Mouse (Mus musculus) kidney, adult 2 months (tissue): ENCODE results near the gene Dhh. TPM values are rescaled to one million over a fixed set of nuclear protein-coding genes. Genes with fewer than 3 reads are reported as not detected.
A peak's percentile ranks its signal among the peaks of the same experiment; 100 is the strongest.

Experiments used
- DNase-seq: peaks from one replicate; pipeline ENCODE4 v3.0.0; 2021
- H3K27ac ChIP-seq: fragments of 200-500 bp; 2 replicates; pipeline ENCODE4 v1.5.1; 2012; ENCODE audit warnings: low read depth, low read length, control low read depth, inconsistent platforms; ENCODE audit not compliant: insufficient read depth
- H3K27me3 ChIP-seq: fragments of 200-500 bp; replicated peaks from 2 replicates; pipeline ENCODE4 v1.6.1; 2012; ENCODE audit warnings: mild to moderate bottlenecking, moderate library complexity, low read length, inconsistent platforms; ENCODE audit not compliant: control insufficient read depth, insufficient read depth
- H3K36me3 ChIP-seq: fragments of 200-500 bp; 2 replicates; pipeline ENCODE4 v1.6.1; 2012; ENCODE audit warnings: mild to moderate bottlenecking, moderate library complexity, low read length, inconsistent platforms; ENCODE audit not compliant: control insufficient read depth, insufficient read depth
- H3K4me1 ChIP-seq: fragments of 200-500 bp; 2 replicates; pipeline ENCODE4 v1.6.1; 2011; ENCODE audit warnings: low read length; ENCODE audit not compliant: control insufficient read depth, insufficient read depth
- H3K4me3 ChIP-seq: fragments of 200-500 bp; 2 replicates; pipeline ENCODE4 v1.5.1; 2011; ENCODE audit warnings: mild to moderate bottlenecking, low read depth, low read length, control low read depth; ENCODE audit not compliant: insufficient read depth
- CTCF ChIP-seq: fragments of 200-500 bp; conservative IDR thresholded peaks from 2 replicates; pipeline ENCODE4 v1.5.1; 2011; ENCODE audit warnings: low read depth, mild to moderate bottlenecking, control low read depth, low read length, moderate library complexity, mixed read lengths; ENCODE audit not compliant: insufficient read depth, insufficient read length
- POLR2A ChIP-seq: fragments of 200-500 bp; IDR thresholded peaks from one replicate; pipeline ENCODE4 v1.6.1; 2011; ENCODE audit warnings: low read depth, low read length, control low read depth
- WGBS: fragments of 180-500 bp; shearing (Covaris S2); methylation state at CpG from one replicate; pipeline ENCODE4 v1.1.7; 2018; 5-methylcytosine and 5-hydroxymethylcytosine counted together
- polyA plus RNA-seq: library from polyadenylated mRNA; depleted of rRNA; stranded (reverse); fragments of >200 nt; gene quantifications from 2 replicates; pipeline ENCODE4 v1.2.3, GENCODE M21; 2012

Dhh gene
- polyA plus RNA-seq, 1 experiment: 1.2 TPM

- Histone ChIP-seq H3K27me3 (no peaks in the 10 kb centered on the region), H3K4me1 (no peaks in the 10 kb centered on the region; the same call in 1 of the 2 replicates), H3K4me3 (no peak overlapping the region), H3K36me3 (no peaks in the 10 kb centered on the region), H3K27ac (no peak overlapping the region)
- TF ChIP-seq CTCF: no peak
- TF ChIP-seq POLR2A: no peak
- DNase-seq: no peak
- WGBS: 74% methylated on average over 8 of the region's 8 CpGs
Observed at GRCm38 (mm10) chr15:98886667-98887387, 11.5 kb downstream of the Dhh start.

- TF ChIP-seq CTCF: no peak
- TF ChIP-seq POLR2A: no peak
- H3K27me3 ChIP-seq: no peaks in the 10 kb centered on the region
- H3K27ac ChIP-seq: peak overlapping the region; percentile 94
- H3K4me3 ChIP-seq: no peak overlapping the region
- peaks cover 9% of the 10 kb centered on the region; the same call in 1 of the 2 replicates for H3K4me1 ChIP-seq
- 50% methylated on average over 1 of the region's 1 CpGs for WGBS
- no peaks in the 10 kb centered on the region for H3K36me3 ChIP-seq
- peak; percentile 57 for DNase-seq
Observed at GRCm38 (mm10) chr15:98884106-98884505, 14.2 kb downstream of the Dhh start.

- Histone ChIP-seq H3K4me3 (no peak overlapping the region), H3K27ac (peak overlapping the region; percentile 94), H3K27me3 (no peaks in the 10 kb centered on the region), H3K36me3 (no peaks in the 10 kb centered on the region), H3K4me1 (peaks cover 9% of the 10 kb centered on the region; the same call in 1 of the 2 replicates)
- no peak for TF ChIP-seq POLR2A
- TF ChIP-seq CTCF: no peak
- DNase-seq: peak; percentile 93
Observed at GRCm38 (mm10) chr15:98883661-98884060, 14.7 kb downstream of the Dhh start.

GRCm38 (mm10) chr15:98881656-98882008 lies 16.7 kb downstream of the Dhh start:
- H3K4me3 ChIP-seq: no peak overlapping the region

GRCm38 (mm10) chr15:98880978-98881655 lies 17.2 kb downstream of the Dhh start:
- Histone ChIP-seq H3K4me3 (peak overlapping the region; percentile 73), H3K4me1 (peaks cover 9% of the 10 kb centered on the region; the same call in 1 of the 2 replicates), H3K27ac (peak overlapping the region; percentile 72), H3K36me3 (no peaks in the 10 kb centered on the region), H3K27me3 (no peaks in the 10 kb centered on the region)
- no peak for TF ChIP-seq CTCF
- TF ChIP-seq POLR2A: no peak
- under 1% methylated on average over 48 of the region's 48 CpGs for WGBS
- peak; percentile 98 for DNase-seq

More at GRCm38 (mm10) chr15:98881656-98882008, 16.7 kb downstream of the Dhh start:
- Histone ChIP-seq H3K27ac (no peak overlapping the region), H3K36me3 (no peaks in the 10 kb centered on the region), H3K4me1 (peaks cover 9% of the 10 kb centered on the region; the same call in 1 of the 2 replicates), H3K27me3 (no peaks in the 10 kb centered on the region)
- DNase-seq: no peak
- no peak for TF ChIP-seq POLR2A
- TF ChIP-seq CTCF: no peak
- WGBS: 27% methylated on average over 5 of the region's 5 CpGs

GRCm38 (mm10) chr15:98877331-98877730 lies 21.0 kb downstream of the Dhh start:
- DNase-seq: peak; percentile 83
- WGBS: 16% methylated on average over 3 of the region's 3 CpGs
- H3K4me3 ChIP-seq: no peak overlapping the region
- H3K27me3 ChIP-seq: no peaks in the 10 kb centered on the region
- no peak for TF ChIP-seq POLR2A
- peak; percentile 52 for TF ChIP-seq CTCF
- no peaks in the 10 kb centered on the region for H3K36me3 ChIP-seq
- H3K4me1 ChIP-seq: peaks cover 9% of the 10 kb centered on the region; the same call in 1 of the 2 replicates
- H3K27ac ChIP-seq: no peak overlapping the region
